In genomic region chr2:80969354-80969753, GRCm38 (mm10) we compare ENCODE assay signal across 8 mouse cellular contexts.
DNase-seq lines count a peak whose midpoint lies in the region; ATAC-seq and TF ChIP-seq lines count a peak whose summit lies in the region.

No protein-coding gene starts in this region.

- H3K4me3 ChIP-seq in MEL (ENCODE audit: control insufficient read depth in 1 of 2, insufficient read depth in 1 of 2, low read depth in 2 of 2, low read length in 2 of 2), result no peak overlapping the region

- TF ChIP-seq CTCF in MEL (IDR thresholded peaks at IDR 0.05 in 2 of 3, conservative IDR thresholded peaks at IDR 0.05 in 1 of 3; ENCODE audit: control insufficient read depth in 1 of 3, insufficient read depth in 1 of 3, low read depth in 2 of 3, low read length in 3 of 3, poor library complexity in 1 of 3, severe bottlenecking in 1 of 3), result no peak

- no peak for TF ChIP-seq EP300 in MEL (IDR thresholded peaks at IDR 0.05; ENCODE audit: low read depth in 1 of 2, low read length in 2 of 2)

- H3K27ac ChIP-seq in MEL (ENCODE audit: control insufficient read depth, low read depth, low read length), result no peak overlapping the region

- DNase-seq in gastrocnemius, postnatal 10 days, result peak; percentile 8
- DNase-seq in gastrocnemius, postnatal 36 days, result no peak
- peak; percentile 3 for DNase-seq in MEL (ENCODE audit: low read depth, low spot score)
- DNase-seq in layer of hippocampus, adult 9-10 months (ENCODE audit: low spot score), result peak; percentile 27
- peak; percentile 48 for DNase-seq in right cerebral cortex, postnatal 14 days
- DNase-seq in spleen, adult 18-20 months, result no peak
- DNase-seq in urinary bladder, postnatal 10 days (ENCODE audit: low spot score), result no peak

- TF ChIP-seq POLR2A in MEL (IDR thresholded peaks at IDR 0.05; ENCODE audit: control insufficient read depth in 1 of 2, insufficient read depth in 1 of 2, low read depth in 1 of 2, low read length in 2 of 2, poor library complexity in 1 of 2), result no peak

- H3K9ac ChIP-seq in MEL (ENCODE audit: control insufficient read depth, low read depth, low read length, poor library complexity, severe bottlenecking), result no peak overlapping the region

- no peaks in the 10 kb centered on the region for H3K36me3 ChIP-seq in MEL (ENCODE audit: control insufficient read depth in 1 of 2, insufficient read depth in 2 of 2, low read length in 2 of 2)

- intact Hi-C loops in gastrocnemius, postnatal 36 days (cut with DNase I), result no loop called here

- peak; percentile 95 for ATAC-seq in frontal cortex, adult (ENCODE audit: low TSS enrichment)

- TF ChIP-seq RAD21 in MEL (IDR thresholded peaks at IDR 0.05; ENCODE audit: low read depth, low read length), result no peak

- H3K27me3 ChIP-seq in MEL (ENCODE audit: control insufficient read depth in 1 of 2, insufficient read depth in 2 of 2, low read length in 2 of 2), result no peaks in the 10 kb centered on the region

- H3K9me3 ChIP-seq in MEL (replicated peaks; ENCODE audit: insufficient read depth, low read length), result no peaks in the 10 kb centered on the region

- H3K79me2 ChIP-seq in MEL (ENCODE audit: control insufficient read depth, insufficient read depth, low read length, poor library complexity), result no peaks in the 10 kb centered on the region

- no peaks in the 10 kb centered on the region for H3K4me1 ChIP-seq in MEL (ENCODE audit: control insufficient read depth in 1 of 2, insufficient read depth in 2 of 2, low read length in 2 of 2)

TF ChIP-seq in MEL, 35 proteins besides CTCF, POLR2A, EP300 and RAD21:
- TF ChIP-seq ZKSCAN1 (IDR thresholded peaks at IDR 0.05; ENCODE audit: low read depth, low read length), result no peak
- TF ChIP-seq SMC3 (IDR thresholded peaks at IDR 0.05; ENCODE audit: low read depth, low read length), result no peak
- TF ChIP-seq MAX (IDR thresholded peaks at IDR 0.05; ENCODE audit: low read length), result no peak

Comparison
In these comparisons a context has a peak if more than half of its experiments do, and no peak if none do; other contexts are left out.
1. DNase-seq: peak in gastrocnemius, postnatal 10 days (single experiment), MEL (single experiment), layer of hippocampus, adult 9-10 months (single experiment) and right cerebral cortex, postnatal 14 days (single experiment); none in gastrocnemius, postnatal 36 days (0 of 2), spleen, adult 18-20 months (0 of 2) and urinary bladder, postnatal 10 days (single experiment).